Mouse (Mus musculus): ENCODE data around the gene Thsd4. TPM values are rescaled to one million over a fixed set of nuclear protein-coding genes. Genes with fewer than 3 reads are reported as not detected.

The Thsd4 gene
- total RNA-seq, 2 experiments from 2014 or later = not detected

DNA sequence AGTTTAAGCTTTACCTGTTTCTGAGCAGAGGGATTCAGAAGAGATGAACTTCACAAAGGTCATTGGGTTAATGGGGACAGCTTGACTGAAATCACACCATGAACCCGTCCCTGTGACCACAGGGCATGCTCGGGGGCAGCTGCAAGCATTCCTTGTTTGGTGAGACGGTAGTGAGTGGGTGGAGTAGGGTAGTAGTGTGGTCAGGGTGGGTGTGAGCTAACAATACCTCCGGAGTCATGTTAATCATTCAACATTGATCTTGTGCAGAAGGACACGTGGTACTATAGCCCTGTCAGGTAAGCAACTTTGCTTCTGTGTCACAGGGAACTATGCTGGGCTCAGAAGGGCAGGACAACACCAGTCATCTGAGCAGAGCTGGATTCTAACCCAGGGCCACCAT is 206.3 kb downstream of the Thsd4 start:
- no peak for ATAC-seq (replicated peaks; ENCODE audit: low FRiP score, poor library complexity, severe bottlenecking)

DNA sequence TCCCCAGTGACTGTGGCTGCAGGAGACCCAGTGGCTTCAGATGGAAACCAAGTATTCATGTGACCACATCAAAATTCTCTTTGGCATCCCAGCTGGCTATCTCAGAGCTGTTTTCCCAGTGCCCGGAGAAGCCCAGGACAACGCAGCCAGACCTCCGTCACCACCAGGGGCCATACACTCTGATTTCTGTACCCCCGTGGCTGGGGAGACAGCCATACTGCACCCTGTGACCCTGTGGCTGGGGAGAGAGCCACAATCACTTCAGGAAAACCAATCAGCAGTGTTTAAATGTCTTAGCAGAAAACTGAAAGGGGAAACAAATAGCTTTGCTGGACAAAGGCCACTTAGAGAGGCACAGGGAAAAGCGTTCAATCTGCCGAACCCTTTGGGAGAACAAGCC is 208.2 kb downstream of the Thsd4 start:
- no peak for ATAC-seq (replicated peaks; ENCODE audit: low FRiP score, poor library complexity, severe bottlenecking)

DNA sequence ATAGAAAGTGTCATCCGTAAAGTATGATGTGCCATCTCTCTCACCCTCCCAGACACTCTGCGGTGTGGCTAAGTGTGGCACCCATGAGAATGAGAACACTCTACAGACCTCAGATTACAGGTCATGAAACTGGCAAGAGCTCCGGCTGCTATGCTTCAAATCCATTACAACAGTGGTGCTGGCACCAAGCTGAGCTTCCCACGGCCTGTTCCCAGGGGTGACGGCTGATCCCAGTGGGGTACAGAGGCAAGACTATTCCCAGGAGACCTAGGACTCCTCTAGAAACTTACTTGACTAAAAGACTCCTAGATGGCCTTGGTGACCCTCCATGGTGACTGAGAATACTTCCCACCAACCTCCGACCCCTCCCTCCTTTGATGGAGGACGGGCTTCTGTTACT is 209.2 kb downstream of the Thsd4 start:
- ATAC-seq (replicated peaks; ENCODE audit: low FRiP score, poor library complexity, severe bottlenecking) = no peak

DNA sequence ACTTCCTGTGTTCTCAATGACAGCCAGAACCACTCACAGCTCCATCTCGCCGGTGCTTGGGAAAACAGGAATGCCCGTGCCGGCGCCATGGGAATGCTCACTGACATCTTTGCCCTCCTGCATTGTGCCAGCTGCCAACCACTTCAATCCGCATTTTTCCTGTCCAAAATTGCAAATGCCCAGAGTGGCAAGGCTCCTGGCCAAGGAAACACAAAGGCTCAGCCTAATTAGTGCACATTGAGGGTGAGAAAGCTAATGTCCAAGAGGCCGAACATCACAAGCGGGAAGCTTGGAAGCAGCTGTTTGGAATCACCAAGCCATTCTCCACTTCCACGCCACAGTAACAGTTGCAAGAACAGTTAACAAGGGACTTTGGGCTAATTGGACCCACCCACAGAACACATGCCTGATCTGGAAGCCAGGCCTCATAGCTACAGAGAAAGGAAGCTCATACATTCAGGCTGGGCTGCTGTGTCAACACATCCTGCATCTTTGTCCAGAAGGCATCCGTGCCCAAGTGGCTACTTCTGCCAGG is 210.2 kb downstream of the Thsd4 start:
- no peak for ATAC-seq (replicated peaks; ENCODE audit: low FRiP score, poor library complexity, severe bottlenecking)

DNA sequence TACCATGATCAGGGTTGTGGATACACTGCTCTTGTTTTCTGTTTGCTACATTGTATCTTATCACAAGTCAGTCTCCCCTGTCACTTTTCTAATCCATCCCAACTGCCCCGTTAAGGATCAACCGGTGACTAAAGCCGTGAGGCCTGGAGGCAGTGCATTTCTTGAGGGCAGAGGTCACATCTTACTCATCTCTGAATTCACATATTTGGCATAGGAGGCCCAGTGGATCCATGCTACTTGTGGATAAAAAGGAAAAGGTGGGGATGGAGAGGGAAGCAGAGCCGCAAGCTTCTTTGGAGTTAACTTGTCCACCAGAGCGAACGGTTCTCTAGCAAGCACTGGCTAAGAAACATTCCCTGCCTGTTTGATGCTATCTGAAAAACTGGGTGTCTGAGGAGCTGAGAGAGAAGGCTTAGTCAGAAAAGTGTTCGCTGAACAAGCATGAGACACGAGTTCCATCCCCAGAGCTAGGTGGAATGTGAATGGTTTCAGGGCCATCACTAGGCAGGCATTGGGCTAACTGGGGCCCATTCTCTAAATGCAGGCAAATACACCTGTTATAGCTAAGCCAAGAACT is 211.0 kb downstream of the Thsd4 start:
- ATAC-seq (replicated peaks; ENCODE audit: low FRiP score, poor library complexity, severe bottlenecking) = no peak

DNA sequence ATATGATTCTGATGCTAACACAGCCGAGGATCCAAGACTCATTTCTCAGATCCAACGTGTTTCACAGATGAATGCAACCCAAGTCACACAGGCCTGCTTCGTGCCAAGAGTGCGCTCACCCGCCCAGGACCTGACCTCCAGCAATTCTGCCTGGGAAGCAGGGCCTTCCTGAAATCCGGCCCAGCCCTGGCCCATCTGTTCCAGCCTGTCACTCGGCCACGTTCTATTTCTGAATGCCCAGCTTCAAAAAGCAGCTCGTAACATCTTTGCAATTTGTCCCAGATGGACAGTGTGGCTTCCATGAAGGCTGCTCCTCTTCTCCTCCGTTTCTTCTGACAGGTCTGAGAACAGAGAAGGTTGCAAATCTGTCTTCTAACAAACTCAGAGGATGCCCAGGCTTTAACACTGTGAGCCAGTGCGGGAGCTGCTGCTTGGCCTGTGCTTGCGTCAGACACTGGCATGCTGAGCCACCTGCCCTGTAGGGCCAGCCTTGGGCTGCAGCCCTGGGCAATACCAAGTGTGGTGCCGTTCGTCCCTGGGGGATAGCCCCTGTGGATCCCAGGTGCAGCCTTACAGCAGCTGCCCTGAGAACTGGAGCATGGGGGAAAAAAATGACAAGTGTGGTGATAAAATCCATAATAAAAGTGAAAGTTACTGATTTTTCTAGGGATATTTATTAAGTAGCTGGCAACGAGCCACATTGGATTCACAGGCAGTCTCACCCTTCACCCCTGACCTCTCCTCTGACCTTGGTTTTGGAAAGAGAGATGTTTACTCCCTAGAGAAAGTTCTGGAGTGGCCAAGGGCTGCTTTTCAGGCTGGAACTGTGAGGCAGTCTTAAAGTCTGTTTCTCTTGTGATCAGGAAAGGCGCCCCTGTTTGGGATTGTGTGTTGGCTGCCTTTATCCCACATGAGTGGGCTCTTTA is 211.8 kb downstream of the Thsd4 start:
- no peak for ATAC-seq (replicated peaks; ENCODE audit: low FRiP score, poor library complexity, severe bottlenecking)

DNA sequence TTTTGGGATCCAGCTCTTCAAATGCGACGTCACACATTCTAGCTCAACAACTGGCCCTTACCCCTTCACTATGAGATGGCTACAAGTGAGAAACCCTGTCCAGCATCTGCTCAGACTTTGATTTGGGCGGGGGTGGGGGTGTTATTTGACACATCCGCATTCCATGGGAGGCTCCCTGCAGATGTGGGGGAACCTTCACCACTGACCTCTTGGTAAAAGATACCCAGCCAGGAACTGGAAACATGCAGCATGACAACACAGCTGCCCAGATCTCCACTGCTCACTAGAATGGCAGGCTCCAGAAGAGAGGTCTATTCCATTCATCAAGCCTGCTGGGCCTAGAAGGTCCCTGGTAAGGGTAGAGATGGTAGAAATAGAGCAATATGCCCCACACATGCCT is 213.7 kb downstream of the Thsd4 start:
- ATAC-seq (replicated peaks; ENCODE audit: low FRiP score, poor library complexity, severe bottlenecking) = no peak

DNA sequence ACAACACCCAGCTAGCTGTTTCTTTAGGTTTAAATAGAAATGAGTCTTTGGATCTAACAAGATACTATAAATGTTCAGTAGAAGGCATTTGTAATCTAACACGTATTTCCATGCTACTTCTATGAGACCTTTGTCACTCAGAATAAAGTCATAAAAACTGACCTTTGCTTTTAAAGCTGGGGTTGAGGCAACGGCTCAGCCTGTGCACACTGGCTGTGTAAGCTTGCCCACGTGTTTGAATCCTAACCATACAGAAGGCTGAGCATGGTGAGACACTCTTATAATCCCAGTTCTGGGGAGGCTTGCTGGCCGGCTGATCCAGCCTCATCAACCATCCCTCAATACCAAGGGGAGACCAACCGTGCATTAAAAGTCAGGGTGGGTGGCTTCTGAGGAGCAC is 214.4 kb downstream of the Thsd4 start:
- ATAC-seq (replicated peaks; ENCODE audit: low FRiP score, poor library complexity, severe bottlenecking) = no peak

DNA sequence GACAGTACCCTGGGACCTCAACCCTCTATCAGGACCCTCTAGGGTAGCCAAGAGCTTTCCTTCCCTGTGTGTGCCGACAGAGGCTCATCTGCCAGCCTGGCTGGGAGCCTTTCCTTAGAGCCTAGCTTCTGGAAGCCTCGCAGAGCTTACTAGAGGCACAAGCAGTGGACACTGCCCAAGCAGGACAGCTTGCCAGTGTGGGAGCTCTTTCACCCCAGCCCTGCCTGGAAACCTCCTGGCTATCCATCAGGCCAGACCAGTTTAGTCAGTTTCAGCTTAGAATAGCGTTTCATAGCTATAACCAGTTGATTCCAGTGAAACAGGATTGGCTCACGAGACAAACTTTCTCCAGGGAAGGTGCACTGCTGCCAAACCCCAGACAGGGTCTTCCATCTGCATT is 215.6 kb downstream of the Thsd4 start:
- no peak for ATAC-seq (replicated peaks; ENCODE audit: low FRiP score, poor library complexity, severe bottlenecking)

DNA sequence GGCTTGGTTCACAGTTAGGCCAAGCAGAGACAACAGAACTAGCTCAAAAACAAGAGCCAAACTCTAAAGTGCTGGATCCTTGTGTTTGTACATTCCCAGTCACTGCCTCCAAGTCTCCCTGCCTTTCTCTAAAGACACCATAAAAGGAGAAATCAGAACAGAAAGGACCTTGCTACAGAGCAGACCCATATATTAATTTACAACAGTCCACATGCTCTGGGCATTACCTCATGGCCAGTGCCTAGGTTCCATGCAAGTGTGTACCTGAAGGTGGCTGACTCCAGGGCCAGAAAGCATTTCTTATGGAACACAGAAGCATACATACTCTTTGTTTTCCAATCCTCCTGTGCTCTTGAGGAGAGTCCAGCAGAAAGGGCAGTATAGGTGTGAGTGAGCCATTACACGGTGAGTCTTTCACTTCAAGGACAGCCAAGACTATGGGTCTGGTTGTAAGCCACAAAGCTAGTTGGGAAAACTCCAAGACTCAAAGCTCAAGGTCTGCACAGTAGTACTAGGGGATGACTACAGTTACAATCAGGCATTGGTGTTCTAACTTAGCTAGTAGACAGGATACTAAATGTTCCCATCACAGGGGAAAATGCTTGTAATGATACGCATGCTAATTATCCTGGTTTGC is 216.5 kb downstream of the Thsd4 start:
- ATAC-seq (replicated peaks; ENCODE audit: low FRiP score, poor library complexity, severe bottlenecking) = no peak

DNA sequence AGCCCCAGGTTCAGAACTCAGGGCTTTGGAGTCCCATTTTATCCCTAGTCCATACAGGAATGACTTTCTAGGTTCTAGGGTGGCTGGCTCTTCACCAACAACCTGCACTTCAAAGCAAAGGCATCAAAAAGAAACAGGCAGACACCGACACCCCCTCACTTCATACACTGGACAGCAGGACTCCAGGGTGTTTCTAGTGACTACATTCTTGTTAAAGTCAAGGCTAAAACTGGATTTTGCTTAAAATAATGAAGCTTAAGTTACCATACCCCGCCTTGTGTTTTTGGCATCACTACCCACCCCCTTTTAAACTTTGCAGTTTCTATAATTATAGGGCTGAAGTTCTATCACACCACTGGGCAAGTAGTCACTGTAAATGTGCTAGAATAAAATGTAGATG is 225.6 kb downstream of the Thsd4 start:
- no peak for ATAC-seq (replicated peaks; ENCODE audit: low FRiP score, poor library complexity, severe bottlenecking)

DNA sequence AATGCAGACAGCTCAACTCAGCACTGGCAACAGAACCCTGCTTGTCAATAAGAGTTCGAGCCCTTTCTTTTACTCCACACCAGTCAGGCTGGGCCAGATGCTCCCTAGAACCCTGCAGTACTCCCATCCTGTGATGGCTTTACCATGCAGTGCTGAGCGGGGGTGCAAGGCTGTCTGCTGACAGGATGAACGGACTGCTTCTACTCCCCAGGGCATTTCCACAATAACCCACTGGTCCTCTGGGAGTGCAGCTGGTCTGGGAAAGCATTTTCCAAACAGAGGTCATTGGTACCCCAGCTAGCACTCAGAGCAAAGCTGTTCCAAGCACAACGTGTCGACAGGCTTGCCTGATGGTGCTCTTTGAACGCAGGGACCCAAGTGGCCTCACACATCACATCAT is 226.6 kb downstream of the Thsd4 start:
- ATAC-seq (replicated peaks; ENCODE audit: low FRiP score, poor library complexity, severe bottlenecking) = no peak

DNA sequence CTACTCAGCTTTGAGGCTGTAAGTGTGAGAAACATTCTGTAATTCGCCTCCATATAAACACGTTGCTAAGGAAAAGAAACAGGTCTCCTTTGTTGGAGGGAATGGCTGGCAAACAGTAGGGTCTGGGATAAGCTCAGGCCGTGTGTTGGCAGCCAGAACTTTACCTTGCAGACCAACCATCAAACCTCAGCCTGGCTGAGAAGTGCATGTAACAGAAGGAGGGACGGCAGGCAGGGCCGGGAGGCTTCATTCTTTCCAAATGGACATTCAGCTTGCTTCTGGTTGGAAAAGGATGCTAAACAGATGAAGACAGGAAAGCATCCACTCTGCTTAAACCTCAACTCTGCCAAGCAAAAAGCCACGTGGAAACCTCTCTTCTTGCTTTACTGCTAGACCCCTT is 228.7 kb downstream of the Thsd4 start:
- no peak for ATAC-seq (replicated peaks; ENCODE audit: low FRiP score, poor library complexity, severe bottlenecking)

DNA sequence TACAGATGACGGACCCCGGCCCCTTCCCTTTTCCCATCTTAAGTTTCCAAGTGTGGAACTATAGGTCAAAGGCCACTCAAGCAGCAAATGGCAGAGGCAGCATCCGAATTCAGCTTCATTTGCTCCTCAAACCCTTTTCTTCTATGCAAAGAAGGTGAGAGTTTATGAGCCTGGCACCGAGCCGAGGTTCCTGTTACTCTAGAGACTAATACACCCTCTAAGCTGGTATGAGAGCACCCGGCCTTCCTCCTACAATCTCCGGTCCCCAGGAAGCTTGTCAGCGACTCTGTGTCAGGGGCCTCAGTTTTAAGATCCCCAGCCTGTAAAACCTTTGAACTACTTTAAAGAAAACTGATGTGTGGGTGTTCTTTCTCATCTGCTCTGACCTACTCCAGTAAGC is 231.1 kb downstream of the Thsd4 start:
- no peak for ATAC-seq (replicated peaks; ENCODE audit: low FRiP score, poor library complexity, severe bottlenecking)

DNA sequence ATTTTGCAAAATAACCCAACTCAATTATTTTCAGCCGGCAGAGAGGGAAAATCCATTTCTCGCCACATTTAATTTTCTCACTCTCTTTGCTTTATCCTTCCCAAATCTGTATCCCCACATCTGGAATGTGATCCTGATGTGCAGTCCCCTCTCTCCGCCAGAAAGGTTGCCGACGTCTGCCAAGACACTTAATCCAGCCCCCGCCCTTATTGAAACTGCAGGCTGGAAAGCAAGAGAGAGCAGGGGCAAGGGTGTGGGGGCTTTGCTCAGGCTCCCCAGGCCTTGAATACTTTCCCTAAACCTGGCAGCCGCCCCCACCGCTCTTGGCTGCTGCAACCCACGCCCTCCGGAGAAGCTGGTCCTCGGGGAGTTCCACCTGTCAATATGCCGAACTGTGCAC is 233.1 kb downstream of the Thsd4 start:
- ATAC-seq (replicated peaks; ENCODE audit: low FRiP score, poor library complexity, severe bottlenecking) = no peak

DNA sequence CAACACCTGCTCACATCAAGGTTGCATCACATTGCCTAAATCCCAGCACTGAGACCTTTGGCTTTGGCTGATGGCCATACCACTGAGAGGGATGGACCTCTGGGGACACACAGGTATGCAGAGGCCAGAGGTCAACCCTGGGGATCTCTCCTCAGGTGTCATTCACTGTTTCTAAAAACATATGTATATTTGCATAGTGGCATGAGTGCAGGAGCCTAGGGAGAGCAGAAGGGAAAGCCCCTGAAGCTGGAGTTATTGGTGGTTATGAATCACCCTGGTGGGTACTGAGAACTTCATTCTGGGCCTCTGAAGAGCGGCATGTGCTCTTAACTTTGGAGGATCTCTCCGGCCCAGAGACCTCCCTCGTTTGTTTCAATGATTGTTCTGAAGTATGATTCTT is 235.5 kb downstream of the Thsd4 start:
- no peak for ATAC-seq (replicated peaks; ENCODE audit: low FRiP score, poor library complexity, severe bottlenecking)

DNA sequence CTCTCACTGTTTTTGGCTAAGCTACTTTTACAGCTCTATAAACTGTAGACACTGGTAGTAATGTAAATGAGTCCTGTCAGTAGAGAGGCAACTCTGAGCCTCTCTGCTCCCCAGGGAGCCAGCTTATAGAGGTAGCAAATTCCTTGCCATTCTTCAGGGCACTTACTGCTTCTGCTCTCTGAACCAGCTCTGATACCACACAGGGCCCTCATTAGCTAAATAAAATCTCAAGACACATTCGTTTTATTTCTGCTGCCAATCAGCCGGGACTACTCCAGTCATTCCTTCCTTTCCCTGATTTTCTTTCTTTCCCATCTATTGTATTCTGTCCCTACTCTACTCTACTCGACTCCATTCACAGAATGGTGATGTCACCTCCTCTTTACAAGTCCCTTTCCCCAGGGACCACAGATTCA is 236.8 kb downstream of the Thsd4 start:
- ATAC-seq (replicated peaks; ENCODE audit: low FRiP score, poor library complexity, severe bottlenecking) = no peak

DNA sequence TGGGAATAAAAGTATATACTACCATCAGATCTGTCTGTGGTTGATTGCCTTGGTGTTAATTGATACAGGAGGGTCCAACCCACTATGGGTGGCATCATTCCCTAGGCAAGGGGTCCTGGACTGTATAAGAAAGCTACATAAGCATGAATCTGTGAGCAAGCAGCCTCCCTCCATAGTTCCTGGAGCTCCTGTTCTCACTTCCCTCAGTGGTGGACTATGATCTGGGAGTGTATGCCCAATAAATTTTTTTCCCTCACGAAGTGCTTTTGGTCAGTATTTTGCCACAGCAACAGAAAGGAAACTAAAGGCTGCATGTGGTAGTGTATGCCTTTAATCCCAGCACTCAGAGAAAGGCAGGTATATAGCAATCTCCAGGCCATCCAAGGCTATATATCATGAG is 237.5 kb downstream of the Thsd4 start:
- no peak for ATAC-seq (replicated peaks; ENCODE audit: low FRiP score, poor library complexity, severe bottlenecking)

DNA sequence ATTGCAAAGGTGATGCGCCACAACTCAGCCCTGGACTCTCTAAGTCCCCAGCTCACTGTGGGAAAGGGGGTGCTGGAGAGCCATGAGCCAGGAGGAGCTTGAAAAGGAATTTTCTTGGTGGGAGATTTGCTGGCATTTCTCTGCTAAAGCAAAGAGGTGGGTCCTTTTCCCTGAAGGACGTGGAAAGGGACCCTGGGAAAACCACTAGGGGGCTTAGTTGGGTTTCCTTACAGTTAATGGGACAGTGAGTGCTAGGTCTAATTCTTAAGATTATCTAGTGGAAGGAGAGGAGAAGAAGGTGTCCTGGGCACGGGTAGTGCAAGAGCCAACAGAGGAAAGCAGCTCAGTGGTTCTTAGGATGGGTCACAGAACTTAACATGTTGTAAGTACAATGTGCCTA is 238.3 kb downstream of the Thsd4 start:
- no peak for ATAC-seq (replicated peaks; ENCODE audit: low FRiP score, poor library complexity, severe bottlenecking)

DNA sequence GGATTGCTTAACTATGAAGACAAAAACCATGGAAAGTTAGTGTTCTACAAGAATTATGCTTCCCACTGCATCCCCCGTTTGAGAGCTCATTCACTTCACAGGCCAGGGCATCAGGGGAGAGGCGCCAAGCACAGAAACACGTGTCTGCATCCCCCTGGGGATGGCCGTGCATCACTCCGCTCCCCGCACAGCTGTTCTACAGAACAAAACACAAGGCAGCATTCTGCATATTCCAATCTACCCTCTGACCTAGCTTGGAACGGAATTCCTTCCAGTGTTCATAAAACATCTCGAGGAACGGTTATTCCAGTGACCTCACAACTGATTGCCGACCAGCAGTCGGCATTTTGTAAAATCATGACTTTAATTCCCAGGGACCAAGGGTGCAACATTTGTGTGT is 240.6 kb downstream of the Thsd4 start:
- no peak for ATAC-seq (replicated peaks; ENCODE audit: low FRiP score, poor library complexity, severe bottlenecking)

DNA sequence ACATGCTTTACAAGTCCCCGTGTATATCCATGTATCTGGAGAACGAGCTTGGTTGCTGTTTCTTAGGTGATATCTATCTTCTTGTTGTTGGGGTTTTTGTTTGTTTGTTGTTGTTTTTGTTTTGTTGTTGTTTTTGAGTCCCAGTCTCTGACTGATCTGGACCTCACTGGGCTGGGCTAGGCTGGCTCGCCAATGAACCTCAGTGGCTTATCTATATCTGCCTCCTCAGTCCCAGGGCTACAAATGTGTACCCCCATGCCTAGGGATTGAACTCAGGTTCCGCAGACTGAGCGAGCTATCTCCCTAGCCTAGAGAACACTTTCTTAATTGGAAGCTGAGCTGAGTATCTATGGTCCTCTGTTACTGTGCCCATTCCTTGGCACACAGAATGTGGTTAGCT is 241.1 kb downstream of the Thsd4 start:
- ATAC-seq (replicated peaks; ENCODE audit: low FRiP score, poor library complexity, severe bottlenecking) = no peak
